Mouse (Mus musculus) midbrain, embryonic 11.5 days (tissue): ENCODE data around the gene Lingo1. TPM values are rescaled to one million over a fixed set of nuclear protein-coding genes. Genes with fewer than 3 reads are reported as not detected.

ENCODE experiments used
- ATAC-seq: fragments of 200-750 bp; cut with Nextera tagmentation; 2 replicates; pipeline ENCODE4 v1.8.0; 2017; ENCODE audit warnings: moderate TSS enrichment, moderate library complexity; ENCODE audit not compliant: low FRiP score
- DNase-seq: peaks from one replicate; pipeline ENCODE4 v3.0.0; 2015; ENCODE audit warnings: low spot score; ENCODE audit errors: missing footprints
- H3K27ac ChIP-seq: fragments of 300-500 bp; sonication (generic); 2 replicates; pipeline ENCODE4 v1.5.1; 2014; ENCODE audit warnings: low read depth, low read length
- H3K27me3 ChIP-seq: fragments of 300-500 bp; sonication (generic); 2 replicates; pipeline ENCODE4 v1.6.1; 2014; ENCODE audit warnings: mild to moderate bottlenecking, low read length, moderate library complexity, mixed read lengths; ENCODE audit not compliant: control insufficient read depth, insufficient read depth
- H3K36me3 ChIP-seq: fragments of 300-500 bp; sonication (generic); 2 replicates; pipeline ENCODE4 v1.6.1; 2014; ENCODE audit warnings: mild to moderate bottlenecking, low read length, moderate library complexity, mixed read lengths; ENCODE audit not compliant: control insufficient read depth, insufficient read depth
- H3K4me1 ChIP-seq: fragments of 300-500 bp; sonication (generic); 2 replicates; pipeline ENCODE4 v1.6.1; 2014; ENCODE audit warnings: low read length; ENCODE audit not compliant: control insufficient read depth, insufficient read depth
- H3K4me2 ChIP-seq: fragments of 300-500 bp; sonication (generic); 2 replicates; pipeline ENCODE4 v1.6.1; 2014; ENCODE audit warnings: mild to moderate bottlenecking, moderate library complexity
- H3K4me3 ChIP-seq: fragments of 300-500 bp; sonication (generic); 2 replicates; pipeline ENCODE4 v1.5.1; 2014; ENCODE audit warnings: low read depth, low read length
- H3K9ac ChIP-seq: fragments of 300-500 bp; sonication (generic); 2 replicates; pipeline ENCODE4 v1.6.1; 2014; ENCODE audit warnings: low read length
- H3K9me3 ChIP-seq: fragments of 300-500 bp; sonication (generic); 2 replicates; pipeline ENCODE4 v1.6.1; 2016; ENCODE audit warnings: low read length; ENCODE audit not compliant: control insufficient read depth
- WGBS: fragments of 180-500 bp; shearing (Covaris S2); extraction: QIAGEN DNeasy Blood & Tissue Kit; methylation state at CpG from one replicate; pipeline ENCODE4 v1.1.7; 2014; 5-methylcytosine and 5-hydroxymethylcytosine counted together
- polyA plus RNA-seq: library from polyadenylated mRNA; unstranded; fragments of >200 nt; fragmentation: Nextera tagmentation; extraction: Ambion mirVana; gene quantifications from 2 replicates; pipeline ENCODE4 v1.2.1, GENCODE M21; 2014

Lingo1 gene
- polyA plus RNA-seq, 1 experiment from 2014 or later: 4.3 TPM

DNA sequence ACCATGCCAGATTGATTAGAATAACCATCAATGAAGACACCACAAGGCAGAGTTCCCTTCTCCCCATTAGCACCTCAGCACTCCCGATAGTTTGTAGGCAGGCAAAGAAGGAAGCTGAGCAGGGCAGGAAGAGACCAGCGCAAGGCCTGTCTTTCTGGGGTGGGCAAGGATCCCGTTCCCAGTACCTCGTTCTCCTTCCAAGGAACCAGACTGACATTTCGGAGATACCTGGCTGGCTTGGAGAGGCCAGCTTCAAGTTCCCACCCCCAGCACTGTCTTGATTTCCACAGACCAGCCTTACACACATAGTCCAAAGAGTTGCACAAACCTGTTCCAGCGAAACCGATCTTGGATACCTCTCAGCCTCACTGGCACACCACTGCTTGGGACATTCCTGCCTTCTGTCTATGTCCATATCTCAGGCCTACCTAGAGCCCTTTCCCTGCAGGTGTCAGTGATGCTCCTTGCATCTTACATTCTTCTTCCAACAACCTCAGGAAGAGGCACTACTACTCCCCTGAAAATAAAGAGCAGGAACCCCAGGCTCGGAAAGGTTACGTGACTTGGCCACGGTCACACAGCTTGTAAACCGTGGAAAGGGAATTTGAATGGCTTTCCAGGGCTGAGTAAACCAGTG, 159.4 kb downstream of the Lingo1 start:
- H3K4me2 ChIP-seq: no peak overlapping the region
- 43% methylated on average over 11 of the region's 11 CpGs for WGBS
- no peak overlapping the region for H3K4me3 ChIP-seq

DNA sequence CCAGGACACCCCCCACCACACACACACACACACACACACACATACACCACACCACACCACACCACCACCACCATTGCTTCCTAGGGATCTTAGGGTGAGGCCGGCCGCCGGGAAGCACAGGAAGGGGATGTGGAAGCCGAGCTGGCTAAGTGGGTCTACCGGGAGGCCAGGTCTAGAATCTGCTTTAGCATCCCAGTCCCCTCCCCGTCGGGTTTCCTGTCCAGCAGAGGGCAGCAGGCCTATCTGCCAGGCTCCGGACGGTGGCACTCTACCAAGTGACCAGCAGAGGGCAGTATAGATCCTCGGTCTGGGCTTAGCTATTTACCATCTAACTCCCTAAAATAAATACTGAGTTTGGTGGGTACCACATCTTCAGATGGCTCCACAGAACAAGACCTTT, 160.1 kb downstream of the Lingo1 start:
- Histone ChIP-seq H3K4me2 (peak overlapping the region; percentile 93), H3K27me3 (peaks cover 30% of the 10 kb centered on the region), H3K36me3 (no peaks in the 10 kb centered on the region), H3K4me3 (peak overlapping the region; percentile 65), H3K9ac (no peak overlapping the region), H3K9me3 (no peaks in the 10 kb centered on the region), H3K4me1 (peaks cover 4% of the 10 kb centered on the region; the same call in 1 of the 2 replicates), H3K27ac (no peak overlapping the region)
- peak; percentile 98 for DNase-seq
- ATAC-seq: peak; percentile 66
- WGBS: 0% methylated on average over 10 of the region's 10 CpGs

More for the DNA sequence above, 159.4 kb downstream of the Lingo1 start:
- no peak overlapping the region for H3K27ac ChIP-seq
- H3K4me1 ChIP-seq: peaks cover 4% of the 10 kb centered on the region; the same call in 1 of the 2 replicates
- H3K27me3 ChIP-seq: peaks cover 30% of the 10 kb centered on the region
- H3K36me3 ChIP-seq: no peaks in the 10 kb centered on the region
- no peak overlapping the region for H3K9ac ChIP-seq
- ATAC-seq (no peak), DNase-seq (peak; percentile 79)
- H3K9me3 ChIP-seq: no peaks in the 10 kb centered on the region

- H3K9me3 ChIP-seq: no peaks in the 10 kb centered on the region
- peak overlapping the region; percentile 93 for H3K4me2 ChIP-seq
- under 1% methylated on average over 63 of the region's 68 CpGs for WGBS
- H3K9ac ChIP-seq: peak overlapping the region; percentile 80
- H3K36me3 ChIP-seq: no peaks in the 10 kb centered on the region
- peaks cover 30% of the 10 kb centered on the region for H3K27me3 ChIP-seq
- peak overlapping the region; percentile 55 for H3K27ac ChIP-seq
- H3K4me3 ChIP-seq: peak overlapping the region; percentile 65
- peak; percentile 71 for ATAC-seq
- peaks cover 4% of the 10 kb centered on the region; the same call in 1 of the 2 replicates for H3K4me1 ChIP-seq
- DNase-seq: peak; percentile 97
Observed at GRCm38 (mm10) chr9:56635498-56636121, 160.7 kb downstream of the Lingo1 start.

GRCm38 (mm10) chr9:56635121-56635497, 161.2 kb downstream of the Lingo1 start:
- WGBS: under 1% methylated on average over 38 of the region's 40 CpGs
- Histone ChIP-seq H3K36me3 (no peaks in the 10 kb centered on the region), H3K4me1 (peaks cover 4% of the 10 kb centered on the region; the same call in 1 of the 2 replicates), H3K4me2 (peak overlapping the region; percentile 93), H3K27ac (peak overlapping the region; percentile 47; the same call in 1 of the 2 replicates), H3K4me3 (peak overlapping the region; percentile 65), H3K9me3 (no peaks in the 10 kb centered on the region), H3K9ac (peak overlapping the region; percentile 80), H3K27me3 (peaks cover 30% of the 10 kb centered on the region)
- peak; percentile 66 for ATAC-seq
- DNase-seq: peak; percentile 96

DNA sequence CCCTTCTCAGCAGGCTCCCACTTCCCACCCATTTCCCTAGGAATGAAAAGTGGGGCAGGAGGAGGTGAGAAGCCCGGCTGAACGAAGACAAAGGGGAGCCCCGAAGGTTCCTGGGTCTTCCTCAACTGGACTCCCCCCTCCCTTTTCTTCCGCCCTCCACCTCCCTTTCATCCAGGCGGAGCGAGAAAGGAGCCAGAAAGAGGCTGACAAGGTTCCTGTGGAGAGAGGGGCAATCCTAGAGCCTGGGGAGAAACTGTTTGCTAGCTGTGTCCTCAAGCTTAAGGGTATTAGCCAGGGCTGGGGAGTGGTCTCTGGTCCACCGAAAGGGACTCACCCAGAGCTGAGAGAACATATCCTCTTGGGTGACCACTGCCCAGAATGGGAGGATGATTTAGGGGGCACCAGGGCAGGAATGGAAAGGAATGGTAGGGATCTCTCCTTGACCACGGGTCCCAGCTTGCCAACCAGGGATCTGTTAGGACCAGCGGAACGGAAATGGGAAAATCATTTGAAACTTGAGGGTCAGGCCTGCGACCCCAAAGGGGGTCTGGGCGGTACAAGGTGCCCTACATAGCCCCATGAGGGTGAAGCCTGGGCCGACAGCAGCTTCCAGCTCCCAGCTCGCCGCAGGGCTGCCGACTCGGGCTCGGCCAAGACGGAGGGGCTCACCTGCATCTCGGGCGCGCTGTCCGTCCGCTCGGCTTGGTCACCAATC, 161.7 kb downstream of the Lingo1 start:
- ATAC-seq (no peak), DNase-seq (peak; percentile 96)
- peaks cover 4% of the 10 kb centered on the region; the same call in 1 of the 2 replicates for H3K4me1 ChIP-seq
- no peaks in the 10 kb centered on the region for H3K36me3 ChIP-seq
- H3K4me2 ChIP-seq: peak overlapping the region; percentile 93
- H3K9ac ChIP-seq: peak overlapping the region; percentile 80
- H3K9me3 ChIP-seq: no peaks in the 10 kb centered on the region
- H3K27me3 ChIP-seq: peaks cover 30% of the 10 kb centered on the region
- WGBS: 0% methylated on average over 24 of the region's 25 CpGs
- H3K4me3 ChIP-seq: peak overlapping the region; percentile 65
- no peak overlapping the region; the same call in 1 of the 2 replicates for H3K27ac ChIP-seq

DNA sequence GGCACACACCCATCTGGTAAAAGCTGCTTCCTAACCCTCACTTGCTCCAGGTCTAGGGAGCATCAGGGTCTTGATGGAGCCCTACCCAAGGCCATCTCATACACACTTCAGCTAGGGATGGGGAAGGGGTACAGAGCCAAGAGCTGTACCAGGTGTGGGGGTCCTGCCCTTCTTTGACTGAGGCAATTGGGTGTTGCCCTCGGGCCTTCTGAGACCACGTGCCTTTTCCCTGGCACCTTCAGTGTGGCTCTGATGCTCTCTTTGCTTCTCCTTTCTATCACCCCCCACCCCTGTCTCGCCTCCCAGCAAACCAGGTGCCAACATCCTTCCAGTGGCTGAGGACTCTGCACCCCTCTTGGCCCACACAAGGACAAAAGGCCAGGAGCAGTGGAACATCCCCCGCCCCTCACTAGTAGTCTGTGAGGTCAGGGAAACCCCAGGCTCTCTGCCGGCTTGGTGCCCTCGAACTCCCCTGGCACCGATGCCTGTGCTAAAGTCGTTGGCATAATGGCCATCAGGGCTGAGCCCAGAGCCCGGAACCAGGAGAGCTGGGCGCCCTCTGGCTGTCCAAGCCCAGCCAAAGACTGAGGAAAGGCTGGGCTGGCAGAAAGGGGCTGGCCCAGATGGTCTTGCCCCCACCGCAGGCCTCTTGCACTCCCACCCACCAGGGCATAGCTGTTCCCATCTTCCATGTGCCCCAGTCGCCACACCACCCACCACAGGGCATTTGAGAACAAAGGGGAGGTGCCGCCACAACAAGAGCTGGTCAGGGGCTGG, 162.6 kb downstream of the Lingo1 start:
- ATAC-seq: 0 out of 2 replicates have a peak, but pooled peaks have one; percentile 9
- peaks cover 4% of the 10 kb centered on the region; the same call in 1 of the 2 replicates for H3K4me1 ChIP-seq
- no peak overlapping the region for H3K27ac ChIP-seq
- no peaks in the 10 kb centered on the region for H3K9me3 ChIP-seq
- 25% methylated on average over 13 of the region's 13 CpGs for WGBS
- peak overlapping the region; percentile 93 for H3K4me2 ChIP-seq
- no peaks in the 10 kb centered on the region for H3K36me3 ChIP-seq
- DNase-seq: no peak
- peak overlapping the region; percentile 80 for H3K9ac ChIP-seq
- H3K27me3 ChIP-seq: peaks cover 30% of the 10 kb centered on the region
- peak overlapping the region; percentile 65 for H3K4me3 ChIP-seq

DNA sequence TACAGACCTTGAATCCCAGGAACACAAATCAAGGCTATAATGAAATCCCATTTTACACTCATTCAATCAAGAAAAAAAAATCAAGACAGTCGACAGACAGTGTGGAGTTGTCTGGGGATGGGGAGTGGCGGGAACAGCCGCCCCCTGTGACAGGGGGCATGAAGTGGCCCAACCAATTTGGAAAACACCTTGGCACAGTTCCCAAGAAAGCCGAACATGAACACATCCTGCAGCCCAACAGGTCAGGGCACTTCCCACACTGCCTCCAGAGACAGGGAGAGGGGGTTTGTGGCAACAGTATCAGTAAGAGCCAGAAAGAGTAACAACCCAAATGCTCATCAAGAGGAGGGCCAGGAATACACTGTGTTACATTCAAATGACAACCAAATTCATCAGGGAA, 165.3 kb downstream of the Lingo1 start:
- DNase-seq: no peak
- H3K27me3 ChIP-seq: peaks cover 16% of the 10 kb centered on the region
- H3K4me1 ChIP-seq: peaks cover 4% of the 10 kb centered on the region; the same call in 1 of the 2 replicates
- H3K4me2 ChIP-seq: no peak overlapping the region
- H3K27ac ChIP-seq: no peak overlapping the region
- no peaks in the 10 kb centered on the region for H3K36me3 ChIP-seq
- H3K9me3 ChIP-seq: no peaks in the 10 kb centered on the region
- H3K9ac ChIP-seq: no peak overlapping the region
- WGBS: 82% methylated on average over 4 of the region's 4 CpGs
- ATAC-seq: no peak
- H3K4me3 ChIP-seq: no peak overlapping the region

DNA sequence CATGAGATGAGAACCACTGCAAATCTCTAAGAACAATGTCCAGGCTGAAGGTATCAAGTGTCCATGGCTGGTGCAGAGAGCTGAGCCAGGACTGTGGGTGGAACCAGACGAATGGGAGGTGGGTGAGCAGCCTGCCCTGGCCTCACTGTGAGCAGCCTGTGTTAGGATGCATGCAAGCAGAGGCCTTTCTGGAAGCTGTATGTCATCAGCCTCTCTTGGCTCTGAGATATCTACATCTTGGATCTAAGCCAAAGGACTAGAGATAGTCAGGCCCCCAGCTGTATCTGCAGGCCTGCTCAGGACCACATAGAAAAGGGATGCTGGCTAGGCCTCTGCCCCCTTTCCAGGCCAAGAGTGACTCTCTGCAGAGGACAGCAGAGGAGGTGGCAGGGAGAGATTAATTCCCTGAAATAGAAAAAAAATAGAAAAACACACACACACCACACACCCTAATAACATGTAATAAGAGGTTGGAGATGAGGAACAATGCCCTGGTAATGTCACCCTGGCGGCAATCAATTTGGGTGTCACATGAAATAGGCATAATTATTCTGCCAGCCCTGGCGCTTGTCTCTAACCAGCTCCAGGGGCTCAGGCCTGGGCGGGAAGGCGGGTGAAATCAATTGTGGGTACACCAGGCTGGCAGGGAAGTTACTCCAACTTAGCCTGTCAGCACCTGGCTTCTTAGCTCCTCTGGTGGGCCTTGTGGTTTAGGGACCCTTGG, 166.4 kb downstream of the Lingo1 start:
- Histone ChIP-seq H3K4me1 (peaks cover 1% of the 10 kb centered on the region; the same call in 1 of the 2 replicates), H3K36me3 (no peaks in the 10 kb centered on the region), H3K4me3 (no peak overlapping the region), H3K4me2 (no peak overlapping the region), H3K9ac (no peak overlapping the region), H3K27me3 (peaks cover 12% of the 10 kb centered on the region), H3K9me3 (no peaks in the 10 kb centered on the region), H3K27ac (no peak overlapping the region)
- DNase-seq (no peak), ATAC-seq (no peak)
- WGBS: 86% methylated on average over 5 of the region's 5 CpGs
